Mouse (Mus musculus) forebrain, embryonic 15.5 days (tissue): ENCODE measurements around the gene Dph2. TPM values are rescaled to one million over a fixed set of nuclear protein-coding genes. Genes with fewer than 3 reads are reported as not detected.

Experiments
- ATAC-seq: fragments of 200-750 bp; cut with Nextera tagmentation; replicated peaks from 2 replicates; pipeline ENCODE4 v1.8.0; 2017; ENCODE audit warnings: mild to moderate bottlenecking, moderate TSS enrichment, moderate library complexity
- H3K27ac ChIP-seq: fragments of 300-500 bp; sonication (generic); replicated peaks from 2 replicates; pipeline ENCODE4 v1.5.1; 2015; ENCODE audit warnings: mild to moderate bottlenecking, inconsistent platforms
- H3K27me3 ChIP-seq: fragments of 300-500 bp; sonication (generic); 2 replicates; pipeline ENCODE4 v1.6.1; 2015; ENCODE audit warnings: inconsistent platforms
- H3K36me3 ChIP-seq: fragments of 300-500 bp; sonication (generic); 2 replicates; pipeline ENCODE4 v1.6.1; 2015; ENCODE audit warnings: mild to moderate bottlenecking, inconsistent platforms
- H3K4me1 ChIP-seq: fragments of 300-500 bp; sonication (generic); 2 replicates; pipeline ENCODE4 v1.6.1; 2015; ENCODE audit warnings: inconsistent platforms
- H3K4me2 ChIP-seq: fragments of 300-500 bp; sonication (generic); replicated peaks from 2 replicates; pipeline ENCODE4 v1.6.1; 2015; ENCODE audit warnings: mild to moderate bottlenecking, inconsistent platforms
- H3K4me3 ChIP-seq: fragments of 300-500 bp; sonication (generic); 2 replicates; pipeline ENCODE4 v1.5.1; 2015; ENCODE audit warnings: mild to moderate bottlenecking, inconsistent platforms
- H3K9ac ChIP-seq: fragments of 300-500 bp; sonication (generic); replicated peaks from 2 replicates; pipeline ENCODE4 v1.6.1; 2015; ENCODE audit warnings: mild to moderate bottlenecking, inconsistent platforms
- H3K9me3 ChIP-seq: fragments of 300-500 bp; sonication (generic); 2 replicates; pipeline ENCODE4 v1.6.1; 2016; ENCODE audit warnings: inconsistent platforms
- WGBS: fragments of 180-500 bp; shearing (Covaris S2); methylation state at CpG from one replicate; pipeline ENCODE4 v1.1.7; 2015; ENCODE audit warnings: mixed read lengths; 5-methylcytosine and 5-hydroxymethylcytosine counted together
- polyA plus RNA-seq: library from polyadenylated mRNA; unstranded; fragments of >200 nt; fragmentation: Nextera tagmentation; extraction: Ambion mirVana; gene quantifications from 2 replicates; pipeline ENCODE4 v1.2.1, GENCODE M21; 2015

Dph2 gene
- polyA plus RNA-seq, 1 experiment from 2014 or later = 29.4 TPM

DNA sequence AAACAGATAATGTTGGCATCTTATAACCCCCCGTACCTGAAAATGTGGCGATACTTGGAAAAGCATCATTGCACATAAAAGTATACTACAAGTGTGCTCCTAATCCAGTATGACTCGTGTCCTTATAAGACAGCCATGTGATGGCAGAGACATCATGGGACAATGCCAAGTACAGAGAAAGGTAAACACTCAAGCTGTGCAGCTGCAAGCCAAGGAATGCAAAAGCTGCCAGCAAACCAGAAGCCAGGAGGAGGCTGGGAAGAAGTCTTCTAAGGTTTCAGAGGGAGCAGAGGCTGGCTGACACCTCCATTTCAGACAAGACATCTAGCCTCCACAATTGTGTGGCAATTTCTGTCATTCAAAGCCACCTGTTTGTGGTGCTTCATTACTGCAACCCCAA, 14.4 kb upstream of the Dph2 start:
- Histone ChIP-seq H3K4me2 (no peak overlapping the region), H3K27me3 (no peaks in the 10 kb centered on the region), H3K9ac (no peak overlapping the region), H3K36me3 (peaks cover 47% of the 10 kb centered on the region), H3K4me1 (peaks cover 48% of the 10 kb centered on the region), H3K4me3 (no peak overlapping the region), H3K27ac (0 out of 2 replicates have a peak overlapping the region, but pooled peaks have one; percentile 8), H3K9me3 (no peaks in the 10 kb centered on the region)
- ATAC-seq = no peak
- WGBS = 79% methylated on average over 3 of the region's 3 CpGs

DNA sequence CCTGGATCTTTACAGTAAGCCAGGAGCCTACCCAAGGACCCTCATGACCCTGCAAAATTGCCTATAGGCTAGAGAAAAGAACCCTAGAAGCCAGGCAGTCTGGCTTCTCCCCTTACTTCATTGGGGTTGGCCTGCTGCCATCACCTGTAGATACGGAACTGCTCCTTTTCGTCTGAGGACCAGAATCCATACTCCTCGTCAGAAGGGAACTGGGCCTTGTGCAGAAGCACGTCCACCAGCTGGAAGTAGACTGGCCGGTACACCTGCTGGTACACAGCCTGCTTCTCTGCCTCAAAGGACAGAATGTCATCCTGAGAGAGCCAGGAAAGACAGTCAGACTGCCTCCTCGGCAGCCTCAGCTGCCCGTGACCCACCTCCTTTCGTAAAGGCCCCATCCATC, 12.9 kb upstream of the Dph2 start:
- no peak overlapping the region for H3K4me2 ChIP-seq
- ATAC-seq = no peak
- H3K4me3 ChIP-seq = no peak overlapping the region
- H3K4me1 ChIP-seq = peaks cover 35% of the 10 kb centered on the region
- peaks cover 57% of the 10 kb centered on the region for H3K36me3 ChIP-seq
- no peak overlapping the region for H3K9ac ChIP-seq
- H3K9me3 ChIP-seq = no peaks in the 10 kb centered on the region
- H3K27me3 ChIP-seq = no peaks in the 10 kb centered on the region
- WGBS = 91% methylated on average over 8 of the region's 8 CpGs
- no peak overlapping the region for H3K27ac ChIP-seq

DNA sequence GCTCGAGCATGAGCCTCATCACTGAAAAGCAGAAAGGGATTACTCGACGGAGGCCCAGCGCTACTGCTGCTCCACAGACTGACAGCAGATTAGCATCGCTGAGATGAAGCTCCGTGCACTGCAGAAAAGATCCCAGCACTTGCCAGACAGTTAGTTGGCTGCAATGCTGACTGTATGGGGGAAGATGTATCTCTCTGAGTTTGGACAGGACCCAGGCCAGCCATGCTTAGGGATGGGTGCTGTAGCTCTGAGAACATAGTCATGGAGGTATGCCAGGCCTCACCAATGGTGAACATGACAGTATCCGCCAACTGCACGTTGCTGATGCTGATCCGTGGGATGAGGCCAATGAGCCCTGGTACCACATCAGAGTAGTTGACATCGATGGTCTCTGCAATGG, 12.3 kb upstream of the Dph2 start:
- 74% methylated on average over 10 of the region's 10 CpGs for WGBS
- Histone ChIP-seq H3K9me3 (no peaks in the 10 kb centered on the region), H3K36me3 (peaks cover 64% of the 10 kb centered on the region), H3K4me1 (peaks cover 28% of the 10 kb centered on the region), H3K9ac (no peak overlapping the region), H3K27ac (0 out of 2 replicates have a peak overlapping the region, but pooled peaks have one; percentile 54), H3K4me2 (no peak overlapping the region), H3K27me3 (no peaks in the 10 kb centered on the region), H3K4me3 (no peak overlapping the region)
- ATAC-seq = 0 out of 2 replicates have a peak, but pooled peaks have one; percentile 36

DNA sequence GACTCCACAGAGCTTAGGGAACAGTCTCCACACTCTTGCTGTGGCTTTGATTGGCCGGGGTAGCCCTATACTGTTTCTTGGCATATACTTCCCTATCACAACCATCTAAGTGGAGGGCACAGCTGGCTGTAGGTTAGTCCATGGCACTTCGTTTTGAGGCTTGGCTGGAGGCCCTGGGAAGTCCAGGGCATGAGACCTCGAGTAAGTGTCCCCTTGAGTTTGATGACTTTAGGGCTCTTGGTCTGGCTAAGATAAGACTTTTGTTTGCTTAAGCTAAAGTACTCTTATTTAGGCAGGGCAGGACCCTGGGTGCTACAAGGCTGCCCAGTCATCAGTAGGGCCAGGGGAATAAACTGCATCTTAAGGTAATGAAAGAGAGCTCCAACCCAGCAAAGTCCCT, 6.3 kb upstream of the Dph2 start:
- no peak overlapping the region for H3K4me2 ChIP-seq
- H3K27ac ChIP-seq = no peak overlapping the region
- H3K4me3 ChIP-seq = no peak overlapping the region
- no peaks in the 10 kb centered on the region for H3K27me3 ChIP-seq
- H3K36me3 ChIP-seq = peaks cover 89% of the 10 kb centered on the region
- no peaks in the 10 kb centered on the region for H3K4me1 ChIP-seq
- no peak for ATAC-seq
- 86% methylated on average over 3 of the region's 3 CpGs for WGBS
- no peaks in the 10 kb centered on the region for H3K9me3 ChIP-seq
- H3K9ac ChIP-seq = no peak overlapping the region

DNA sequence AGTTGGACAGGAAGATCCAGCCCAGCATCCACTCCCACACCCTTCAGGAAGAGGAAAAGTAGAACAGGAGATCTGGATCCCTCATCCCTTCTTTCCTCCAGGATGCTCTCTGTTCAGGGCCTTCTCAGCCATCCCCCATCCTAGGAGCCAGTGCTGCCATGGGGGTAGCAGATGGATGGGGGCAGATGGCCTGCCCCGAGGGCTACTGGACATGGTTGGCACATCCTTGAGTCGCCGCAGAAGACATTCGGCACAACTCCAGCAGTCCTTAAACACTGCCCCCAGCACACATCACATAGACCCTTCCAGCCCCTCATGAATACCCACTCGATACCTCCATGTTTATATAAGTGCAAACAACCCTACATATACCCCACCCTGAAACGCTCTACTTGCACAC, 4.2 kb upstream of the Dph2 start:
- Histone ChIP-seq H3K9me3 (no peaks in the 10 kb centered on the region), H3K4me1 (peaks cover 9% of the 10 kb centered on the region), H3K4me2 (no peak overlapping the region), H3K9ac (no peak overlapping the region), H3K36me3 (peaks cover 68% of the 10 kb centered on the region), H3K4me3 (no peak overlapping the region), H3K27me3 (no peaks in the 10 kb centered on the region), H3K27ac (no peak overlapping the region)
- WGBS = 97% methylated on average over 6 of the region's 6 CpGs
- no peak for ATAC-seq

DNA sequence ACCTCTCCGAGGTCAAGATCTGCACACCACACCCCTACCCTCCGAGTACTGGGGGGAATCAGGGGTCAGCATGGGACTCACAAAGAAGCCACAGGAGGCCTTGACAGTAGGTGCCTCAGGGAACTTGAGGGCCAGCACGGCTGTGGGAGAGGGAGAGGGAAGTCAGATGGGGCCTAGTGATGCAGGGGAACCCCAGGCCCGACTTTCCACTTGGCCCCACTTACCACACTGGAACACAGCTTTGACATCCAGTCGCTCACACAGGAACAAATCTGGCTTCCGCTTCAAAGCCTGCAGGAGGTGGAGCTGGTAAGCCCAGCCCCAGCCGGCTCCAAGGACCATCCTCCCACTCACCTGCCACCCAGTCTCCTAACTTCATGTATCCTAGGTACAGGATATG, 3.5 kb upstream of the Dph2 start:
- no peak for ATAC-seq
- no peak overlapping the region for H3K4me2 ChIP-seq
- H3K9me3 ChIP-seq = no peaks in the 10 kb centered on the region
- H3K27me3 ChIP-seq = no peaks in the 10 kb centered on the region
- WGBS = 83% methylated on average over 7 of the region's 7 CpGs
- H3K36me3 ChIP-seq = peaks cover 61% of the 10 kb centered on the region
- H3K4me3 ChIP-seq = no peak overlapping the region
- peaks cover 16% of the 10 kb centered on the region for H3K4me1 ChIP-seq
- no peak overlapping the region for H3K9ac ChIP-seq
- no peak overlapping the region for H3K27ac ChIP-seq

DNA sequence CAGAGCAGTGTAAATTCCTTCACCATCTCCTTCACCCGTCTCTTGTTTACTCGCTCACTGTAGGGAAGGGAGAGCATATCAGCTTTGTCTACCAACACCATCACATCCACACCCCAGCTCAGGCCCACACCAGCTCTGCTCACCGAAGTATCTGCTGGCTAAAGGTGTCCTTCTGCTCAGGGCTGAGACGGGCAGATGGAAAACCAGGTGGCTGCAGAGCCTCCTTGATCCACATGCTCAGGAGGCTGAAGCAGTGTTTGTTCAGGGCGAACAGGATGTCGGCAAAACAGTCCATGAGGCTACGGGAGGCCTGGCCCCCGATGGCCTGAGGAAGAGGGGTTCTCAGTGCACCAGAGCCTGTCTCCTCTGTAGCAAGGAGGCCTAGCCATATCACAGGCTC, 2.8 kb upstream of the Dph2 start:
- H3K27me3 ChIP-seq = no peaks in the 10 kb centered on the region
- H3K27ac ChIP-seq = no peak overlapping the region
- no peak for ATAC-seq
- no peak overlapping the region for H3K4me2 ChIP-seq
- H3K36me3 ChIP-seq = peaks cover 56% of the 10 kb centered on the region
- peaks cover 16% of the 10 kb centered on the region for H3K4me1 ChIP-seq
- no peak overlapping the region for H3K9ac ChIP-seq
- 92% methylated on average over 8 of the region's 8 CpGs for WGBS
- no peak overlapping the region for H3K4me3 ChIP-seq
- H3K9me3 ChIP-seq = no peaks in the 10 kb centered on the region

DNA sequence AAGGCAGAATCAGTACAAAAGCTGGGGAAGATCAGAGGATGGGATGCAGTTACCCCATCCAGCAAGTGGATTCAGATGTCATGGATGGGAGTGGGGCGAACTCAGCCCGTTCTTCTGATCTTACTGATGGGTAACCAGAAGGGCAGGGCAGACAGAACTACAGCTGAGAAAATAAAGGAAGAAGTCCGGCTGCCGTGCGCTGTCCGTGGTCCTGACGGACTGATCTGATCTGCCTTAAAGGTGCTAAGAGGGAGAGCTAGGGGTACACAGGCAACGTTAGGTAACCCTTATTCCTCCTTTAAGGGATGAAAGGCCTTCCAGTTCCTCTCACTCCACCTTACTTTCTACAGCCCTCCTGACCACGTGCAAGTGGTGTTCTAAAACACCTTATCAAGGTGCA, 1.5 kb upstream of the Dph2 start:
- Histone ChIP-seq H3K27ac (no peak overlapping the region), H3K4me3 (no peak overlapping the region), H3K27me3 (no peaks in the 10 kb centered on the region), H3K9ac (no peak overlapping the region), H3K9me3 (no peaks in the 10 kb centered on the region), H3K36me3 (peaks cover 49% of the 10 kb centered on the region), H3K4me1 (peaks cover 16% of the 10 kb centered on the region), H3K4me2 (no peak overlapping the region)
- WGBS = 23% methylated on average over 9 of the region's 9 CpGs
- ATAC-seq = no peak

DNA sequence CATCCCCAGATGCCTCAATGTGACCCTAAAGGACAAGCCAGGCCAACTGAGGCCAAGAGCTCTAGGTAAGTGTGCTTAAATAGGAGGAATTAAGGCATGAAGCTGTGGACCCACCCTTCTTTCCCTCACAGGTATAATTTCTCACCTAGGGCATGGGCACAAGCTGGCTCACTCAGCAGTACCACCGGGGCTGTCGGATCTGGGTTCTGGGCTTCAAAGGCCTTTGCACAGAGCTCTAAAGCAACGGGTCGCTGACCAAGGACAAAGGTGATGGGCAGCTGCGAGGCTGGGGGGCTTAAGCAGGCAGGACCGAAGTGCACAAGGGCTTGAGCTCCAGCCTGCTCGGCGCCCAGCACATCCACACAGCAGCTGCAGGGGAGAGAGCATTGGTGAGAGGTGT, 1.1 kb downstream of the Dph2 start:
- peaks cover 30% of the 10 kb centered on the region for H3K4me1 ChIP-seq
- no peak overlapping the region for H3K9ac ChIP-seq
- ATAC-seq = no peak
- H3K36me3 ChIP-seq = peaks cover 26% of the 10 kb centered on the region
- H3K27ac ChIP-seq = no peak overlapping the region
- H3K4me3 ChIP-seq = peak overlapping the region; percentile 77; the same call in 1 of the 2 replicates
- WGBS = 59% methylated on average over 8 of the region's 8 CpGs
- no peaks in the 10 kb centered on the region for H3K27me3 ChIP-seq
- H3K4me2 ChIP-seq = peak overlapping the region; percentile 92
- no peaks in the 10 kb centered on the region for H3K9me3 ChIP-seq

DNA sequence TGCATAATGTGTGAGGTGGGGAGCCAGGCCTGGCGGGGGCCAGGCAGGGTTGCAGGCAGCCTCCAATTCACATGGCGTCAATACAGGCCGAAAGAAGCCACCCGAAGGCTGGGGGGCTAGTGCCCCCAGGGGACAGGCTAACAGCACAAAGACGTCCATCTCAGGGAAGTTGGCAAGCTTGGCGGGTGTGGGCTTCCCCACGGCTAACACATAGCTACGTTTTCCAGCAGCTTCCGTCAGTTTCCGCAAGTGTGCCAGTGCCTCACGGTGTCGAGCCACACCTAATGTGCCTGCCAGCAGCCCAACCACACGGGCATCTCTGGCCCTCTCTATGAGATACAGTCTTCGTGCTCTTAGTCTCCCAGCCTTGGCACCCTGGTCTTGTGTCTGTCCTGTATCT, 1.8 kb downstream of the Dph2 start:
- Histone ChIP-seq H3K27me3 (no peaks in the 10 kb centered on the region), H3K36me3 (peaks cover 26% of the 10 kb centered on the region), H3K4me3 (no peak overlapping the region), H3K27ac (no peak overlapping the region), H3K9ac (no peak overlapping the region), H3K9me3 (no peaks in the 10 kb centered on the region), H3K4me2 (no peak overlapping the region), H3K4me1 (peaks cover 32% of the 10 kb centered on the region)
- no peak for ATAC-seq
- 91% methylated on average over 14 of the region's 14 CpGs for WGBS

DNA sequence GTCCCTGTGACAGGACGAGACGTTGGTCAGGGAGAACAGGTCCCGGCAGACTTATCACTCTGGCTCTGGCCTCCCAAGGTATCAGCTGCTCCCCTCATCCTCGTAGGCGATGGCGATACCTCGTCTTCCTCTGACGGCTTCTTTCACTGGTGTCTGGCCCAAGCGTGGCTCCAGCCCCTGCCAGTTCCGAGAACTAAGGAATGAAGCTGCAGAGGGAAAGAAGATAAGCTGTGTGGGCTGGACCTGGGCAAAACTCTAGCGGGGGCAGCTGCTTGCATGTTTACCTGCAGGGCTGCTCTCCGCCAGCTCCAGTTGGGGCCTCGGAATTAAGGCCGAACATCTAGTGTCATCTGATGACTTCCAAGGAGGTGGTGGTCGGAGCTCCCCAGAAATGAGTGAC, 2.4 kb downstream of the Dph2 start:
- H3K4me2 ChIP-seq = no peak overlapping the region
- ATAC-seq = no peak
- H3K36me3 ChIP-seq = peaks cover 27% of the 10 kb centered on the region
- no peak overlapping the region for H3K9ac ChIP-seq
- H3K4me3 ChIP-seq = no peak overlapping the region
- peaks cover 35% of the 10 kb centered on the region for H3K4me1 ChIP-seq
- 94% methylated on average over 15 of the region's 15 CpGs for WGBS
- no peaks in the 10 kb centered on the region for H3K27me3 ChIP-seq
- H3K9me3 ChIP-seq = no peaks in the 10 kb centered on the region
- H3K27ac ChIP-seq = no peak overlapping the region

DNA sequence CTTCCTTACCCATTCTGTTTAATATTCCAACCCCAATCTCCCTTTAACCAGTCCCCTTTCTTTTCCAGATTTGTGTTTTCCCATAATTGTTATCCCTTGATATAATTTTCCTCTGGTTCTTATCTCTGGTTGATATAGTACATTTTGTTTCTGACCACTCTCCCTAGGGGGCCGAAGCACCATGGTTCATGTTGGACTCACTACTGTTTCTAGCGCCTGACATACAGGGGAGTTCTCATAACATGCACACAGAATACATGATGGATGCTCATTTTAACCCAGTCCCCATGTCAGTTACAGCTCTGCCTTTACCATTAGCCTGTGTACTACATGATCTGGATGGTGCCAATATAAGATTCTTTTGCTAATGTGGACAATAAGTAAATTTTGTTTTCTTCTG, 3.9 kb downstream of the Dph2 start:
- Histone ChIP-seq H3K4me1 (peaks cover 46% of the 10 kb centered on the region), H3K27ac (no peak overlapping the region), H3K9me3 (no peaks in the 10 kb centered on the region), H3K4me2 (peak overlapping the region; percentile 91; the same call in 1 of the 2 replicates), H3K36me3 (peaks cover 26% of the 10 kb centered on the region), H3K4me3 (peak overlapping the region; percentile 97; the same call in 1 of the 2 replicates), H3K27me3 (no peaks in the 10 kb centered on the region), H3K9ac (no peak overlapping the region)
- WGBS = 77% methylated on average over 2 of the region's 2 CpGs
- ATAC-seq = no peak

DNA sequence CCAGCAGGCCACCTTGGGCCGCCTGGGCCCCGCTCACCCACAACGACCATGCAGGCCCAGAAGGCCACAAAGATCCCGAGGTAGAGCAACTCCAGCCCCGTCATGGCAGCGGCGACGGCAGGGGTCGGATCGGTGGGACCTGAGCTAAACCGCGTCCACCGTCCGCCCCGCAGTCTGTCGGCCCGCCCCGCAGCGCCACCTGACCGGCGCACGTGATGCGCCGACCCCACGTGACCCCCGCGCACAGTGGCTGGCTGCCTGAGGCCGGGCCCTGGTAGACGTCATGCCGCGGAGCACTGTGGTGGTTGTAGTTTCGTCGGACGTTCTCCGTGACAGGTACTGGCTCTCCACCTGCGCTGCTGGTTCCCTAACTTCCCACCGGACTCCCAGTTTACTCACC, 4.7 kb downstream of the Dph2 start, which contains the start of gene Atp6v0b:
Atp6v0b (minus strand) TSS at position 201 of the 400 bp plus-strand sequence.
- Histone ChIP-seq H3K27ac (peak within 1 kb of the TSS; percentile 65), H3K4me3 (peak within 1 kb of the TSS; percentile 97), H3K4me2 (peak within 1 kb of the TSS; percentile 91), H3K9me3 (no peaks in the 10 kb centered on the region), H3K36me3 (peaks cover 26% of the 10 kb centered on the region), H3K9ac (peak within 1 kb of the TSS; percentile 98), H3K4me1 (peaks cover 50% of the 10 kb centered on the region), H3K27me3 (no peaks in the 10 kb centered on the region)
- peak; percentile 83 for ATAC-seq
- under 1% methylated on average over 37 of the region's 37 CpGs for WGBS
